Mouse (Mus musculus) heart, postnatal 0 days (tissue): ENCODE data around the gene Dlgap4. TPM values are rescaled to one million over a fixed set of nuclear protein-coding genes. Genes with fewer than 3 reads are reported as not detected.
A peak's percentile ranks its signal among the peaks of the same experiment; 100 is the strongest.

ENCODE experiments used
- ATAC-seq: fragments of 200-750 bp; cut with Nextera tagmentation; 2 replicates; pipeline ENCODE4 v1.8.0; 2017; ENCODE audit warnings: low read depth, moderate number of reproducible peaks, moderate library complexity; ENCODE audit not compliant: insufficient read depth
- DNase-seq: peaks from one replicate; pipeline ENCODE4 v3.0.0-alpha.2; 2016; ENCODE audit warnings: low spot score
- H3K27ac ChIP-seq: fragments of 300-500 bp; sonication (generic); 2 replicates; pipeline ENCODE4 v1.5.1; 2014; ENCODE audit warnings: low read depth, mild to moderate bottlenecking
- H3K27me3 ChIP-seq: fragments of 300-500 bp; sonication (generic); 2 replicates; pipeline ENCODE4 v1.6.1; 2014; ENCODE audit warnings: low read length, mixed read lengths; ENCODE audit not compliant: control insufficient read depth, insufficient read depth
- H3K36me3 ChIP-seq: fragments of 300-500 bp; sonication (generic); replicated peaks from 2 replicates; pipeline ENCODE4 v1.6.1; 2014; ENCODE audit warnings: low read length, mixed read lengths; ENCODE audit not compliant: control insufficient read depth, insufficient read depth
- H3K4me1 ChIP-seq: fragments of 300-500 bp; sonication (generic); 2 replicates; pipeline ENCODE4 v1.6.1; 2014; ENCODE audit warnings: antibody characterized with exemption; ENCODE audit not compliant: control insufficient read depth, insufficient read depth
- H3K4me2 ChIP-seq: fragments of 300-500 bp; sonication (generic); 2 replicates; pipeline ENCODE4 v1.6.1; 2014; ENCODE audit warnings: low read depth, mild to moderate bottlenecking, low read length, moderate library complexity
- H3K4me3 ChIP-seq: fragments of 300-500 bp; sonication (generic); 2 replicates; pipeline ENCODE4 v1.5.1; 2014; ENCODE audit warnings: low read depth, low read length
- H3K9ac ChIP-seq: fragments of 300-500 bp; sonication (generic); replicated peaks from 2 replicates; pipeline ENCODE4 v1.6.1; 2014; ENCODE audit warnings: low read depth, low read length, mixed read lengths
- H3K9me3 ChIP-seq: fragments of 300-500 bp; sonication (generic); replicated peaks from 2 replicates; pipeline ENCODE4 v1.6.1; 2016; ENCODE audit warnings: low read length; ENCODE audit not compliant: control insufficient read depth
- CTCF ChIP-seq: IDR thresholded peaks from 2 replicates; pipeline ENCODE4 v1.5.1; 2016; ENCODE audit warnings: antibody characterized with exemption, control low read depth, low read depth
- EP300 ChIP-seq: IDR thresholded peaks from 2 replicates; pipeline ENCODE4 v1.6.1; 2016; ENCODE audit warnings: antibody characterized with exemption, low read depth
- WGBS: fragments of 180-500 bp; shearing (Covaris S2); extraction: QIAGEN DNeasy Blood & Tissue Kit; methylation state at CpG from one replicate; pipeline ENCODE4 v1.1.7; 2014; 5-methylcytosine and 5-hydroxymethylcytosine counted together
- polyA plus RNA-seq: library from polyadenylated mRNA; unstranded; fragments of >200 nt; fragmentation: Nextera tagmentation; extraction: Ambion mirVana; gene quantifications from 2 replicates; pipeline ENCODE4 v1.2.1, GENCODE M21; 2015
- total RNA-seq: library from RNA; depleted of rRNA; stranded (reverse); fragments of >200 nt; gene quantifications from 2 replicates; pipeline ENCODE4 v1.2.3, GENCODE M21; 2014; ENCODE audit warnings: low replicate concordance; rRNA removed

The Dlgap4 gene
- 58.5 and 68.6 TPM in 2 replicates for total RNA-seq
- 45.7 and 51.3 TPM in 2 replicates for polyA plus RNA-seq

- Histone ChIP-seq H3K27ac (no peak within 1 kb of the TSS), H3K4me3 (peak within 1 kb of the TSS; percentile 70), H3K9ac (peak within 1 kb of the TSS; percentile 70), H3K27me3 (peaks cover 80% of the 10 kb centered on the region), H3K4me1 (peaks cover 14% of the 10 kb centered on the region), H3K4me2 (peak within 1 kb of the TSS; percentile 98), H3K36me3 (no peaks in the 10 kb centered on the region), H3K9me3 (no peaks in the 10 kb centered on the region)
- WGBS: 1% methylated on average over 60 of the region's 103 CpGs
- DNase-seq (no peak), ATAC-seq (peak; percentile 66)
- no peak for TF ChIP-seq CTCF
- no peak for TF ChIP-seq EP300
Observed at GRCm38 (mm10) chr2:156613541-156614257, at the start of gene Dlgap4. Dlgap4 (plus strand) TSS chr2:156613705.

GRCm38 (mm10) chr2:156566512-156566911, 47.0 kb upstream of the Dlgap4 start:
- no peak overlapping the region for H3K27ac ChIP-seq
- peaks cover 26% of the 10 kb centered on the region for H3K36me3 ChIP-seq
- H3K4me1 ChIP-seq: no peaks in the 10 kb centered on the region
- ATAC-seq (no peak), DNase-seq (no peak)
- H3K9me3 ChIP-seq: no peaks in the 10 kb centered on the region
- H3K27me3 ChIP-seq: no peaks in the 10 kb centered on the region
- H3K4me2 ChIP-seq: no peak overlapping the region
- H3K9ac ChIP-seq: no peak overlapping the region
- 73% methylated on average over 2 of the region's 2 CpGs for WGBS
- TF ChIP-seq EP300 (no peak), CTCF (no peak)
- no peak overlapping the region for H3K4me3 ChIP-seq

- Histone ChIP-seq H3K27me3 (no peaks in the 10 kb centered on the region), H3K4me2 (no peak overlapping the region), H3K9ac (no peak overlapping the region), H3K36me3 (peaks cover 24% of the 10 kb centered on the region), H3K4me3 (no peak overlapping the region), H3K27ac (no peak overlapping the region), H3K4me1 (no peaks in the 10 kb centered on the region), H3K9me3 (no peaks in the 10 kb centered on the region)
- DNase-seq: no peak
- no peak for TF ChIP-seq CTCF
- TF ChIP-seq EP300: no peak
- no peak for ATAC-seq
- WGBS: 85% methylated on average over 7 of the region's 7 CpGs
Observed at GRCm38 (mm10) chr2:156568647-156569046, 44.9 kb upstream of the Dlgap4 start.

- ATAC-seq (no peak), DNase-seq (no peak)
- no peaks in the 10 kb centered on the region for H3K4me1 ChIP-seq
- peaks cover 24% of the 10 kb centered on the region for H3K36me3 ChIP-seq
- TF ChIP-seq EP300 (no peak), CTCF (no peak)
- H3K27me3 ChIP-seq: no peaks in the 10 kb centered on the region
- H3K4me3 ChIP-seq: no peak overlapping the region
- H3K4me2 ChIP-seq: no peak overlapping the region
- no peaks in the 10 kb centered on the region for H3K9me3 ChIP-seq
- H3K27ac ChIP-seq: no peak overlapping the region
- WGBS: 89% methylated on average over 3 of the region's 3 CpGs
- H3K9ac ChIP-seq: no peak overlapping the region
Observed at GRCm38 (mm10) chr2:156569261-156569660, 44.2 kb upstream of the Dlgap4 start.

GRCm38 (mm10) chr2:156571521-156571920, 42.0 kb upstream of the Dlgap4 start:
- no peaks in the 10 kb centered on the region for H3K9me3 ChIP-seq
- H3K9ac ChIP-seq: no peak overlapping the region
- no peaks in the 10 kb centered on the region for H3K4me1 ChIP-seq
- TF ChIP-seq EP300: no peak
- no peak overlapping the region for H3K27ac ChIP-seq
- DNase-seq (no peak), ATAC-seq (no peak)
- H3K36me3 ChIP-seq: peaks cover 23% of the 10 kb centered on the region
- H3K27me3 ChIP-seq: no peaks in the 10 kb centered on the region
- no peak overlapping the region for H3K4me3 ChIP-seq
- WGBS: 74% methylated on average over 6 of the region's 6 CpGs
- no peak overlapping the region for H3K4me2 ChIP-seq
